Mouse (Mus musculus) frontal cortex, postnatal 10 days (tissue): ENCODE data around the gene Armh3.
"Not testable (repeated sequence)": the region's sequence is repeated elsewhere in the genome, so short reads cannot be mapped to it uniquely, and the experiment has no call there.

ENCODE experiments used
- DNase-seq, 2 experiments: peaks; one replicate each; pipeline ENCODE4 v3.0.0; 2022; ENCODE audit warnings: low spot score in 2 of 2, mixed read lengths in 1 of 2

The Armh3 gene

DNA sequence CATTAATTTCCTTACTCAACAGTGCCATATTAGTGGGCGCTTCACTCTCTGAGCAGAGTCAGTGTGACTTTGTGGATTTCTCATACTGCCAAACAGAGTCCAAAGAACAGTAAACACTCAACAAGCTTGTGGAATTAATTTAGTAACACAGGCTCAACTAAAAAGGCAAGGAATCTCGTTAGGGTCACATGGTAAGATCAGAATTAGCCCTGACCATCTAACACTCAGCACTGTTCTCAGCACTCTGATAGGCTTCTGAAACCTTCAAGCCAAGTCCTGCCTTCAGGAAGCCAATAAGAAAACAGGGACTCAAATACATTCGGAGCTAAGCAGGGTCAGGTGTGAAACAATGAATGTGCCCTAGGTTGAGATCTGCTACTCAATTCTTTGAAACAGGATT is 172.1 kb downstream of the Armh3 start:
- DNase-seq = no peak

DNA sequence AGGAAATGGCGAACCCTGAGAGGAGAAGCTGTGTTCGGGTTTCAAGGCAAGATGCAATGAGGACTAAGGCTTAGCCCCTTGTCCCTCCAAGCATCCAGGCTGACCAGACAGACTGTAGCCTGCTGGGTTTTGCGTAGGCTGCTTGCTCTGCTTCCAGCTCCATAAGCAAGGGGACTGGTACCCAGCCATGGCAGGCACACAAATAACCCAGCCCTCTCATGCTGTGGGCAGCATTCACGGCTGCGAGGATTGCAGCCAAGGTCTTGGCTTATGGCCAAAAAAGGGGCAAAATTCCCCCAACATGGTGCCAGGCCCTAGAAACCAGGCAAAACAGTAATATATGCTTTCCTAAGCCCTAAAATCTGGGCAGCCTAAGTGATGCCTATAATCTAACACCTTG is 176.5 kb downstream of the Armh3 start:
- DNase-seq = no peak

DNA sequence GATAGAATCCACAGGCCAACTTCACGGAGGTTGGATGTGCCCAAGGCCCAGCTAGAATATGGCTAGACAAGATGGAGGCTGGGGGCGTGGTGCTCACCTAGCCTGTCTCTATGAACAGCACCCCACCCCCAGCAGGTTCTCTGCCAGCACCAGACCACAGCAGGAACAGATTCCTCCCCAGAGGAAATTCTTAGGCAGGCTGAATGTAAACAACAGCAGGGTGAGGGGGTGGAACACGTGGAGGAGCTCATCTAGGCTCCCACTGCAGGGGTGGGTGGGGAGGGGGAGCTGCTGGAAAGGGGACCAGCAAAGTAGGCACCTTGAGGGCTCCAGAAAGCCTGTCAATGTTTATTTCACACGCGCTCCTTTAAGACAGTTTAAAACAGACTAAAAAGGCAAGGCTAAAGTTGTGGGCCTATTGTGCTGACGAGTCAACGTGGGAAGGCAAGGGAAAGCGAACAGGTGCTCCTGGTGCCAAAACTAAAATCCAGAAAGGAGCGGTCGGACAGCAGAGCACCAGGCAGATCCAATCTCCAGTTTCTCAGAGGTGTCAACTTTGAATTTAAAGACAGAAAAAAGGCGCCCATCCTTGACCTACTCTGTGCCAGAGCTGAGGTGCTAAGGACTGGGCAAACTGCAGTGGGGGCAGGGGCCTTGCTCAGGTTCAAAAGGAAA is 180.3 kb downstream of the Armh3 start:
- DNase-seq = no peak

DNA sequence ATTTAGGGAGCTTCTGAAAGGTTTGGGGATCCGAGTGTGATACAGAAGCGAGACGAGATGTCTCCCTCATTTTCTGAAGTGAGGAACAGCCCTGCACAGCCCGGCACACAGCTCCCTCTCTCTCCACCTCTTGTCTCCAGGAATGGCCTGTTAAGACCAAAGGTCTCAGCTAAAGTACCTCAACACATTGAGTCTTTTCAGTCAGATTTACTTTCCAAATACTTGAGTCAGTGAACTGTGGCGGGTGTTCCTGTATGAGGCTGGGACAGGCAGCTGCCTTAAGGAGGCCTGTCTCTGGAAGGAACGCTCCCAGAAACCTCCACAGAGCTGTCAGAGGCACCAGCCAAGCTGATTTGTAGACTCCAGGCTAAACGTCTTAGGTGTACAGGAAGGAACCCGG is 181.6 kb downstream of the Armh3 start:
- DNase-seq = no peak

DNA sequence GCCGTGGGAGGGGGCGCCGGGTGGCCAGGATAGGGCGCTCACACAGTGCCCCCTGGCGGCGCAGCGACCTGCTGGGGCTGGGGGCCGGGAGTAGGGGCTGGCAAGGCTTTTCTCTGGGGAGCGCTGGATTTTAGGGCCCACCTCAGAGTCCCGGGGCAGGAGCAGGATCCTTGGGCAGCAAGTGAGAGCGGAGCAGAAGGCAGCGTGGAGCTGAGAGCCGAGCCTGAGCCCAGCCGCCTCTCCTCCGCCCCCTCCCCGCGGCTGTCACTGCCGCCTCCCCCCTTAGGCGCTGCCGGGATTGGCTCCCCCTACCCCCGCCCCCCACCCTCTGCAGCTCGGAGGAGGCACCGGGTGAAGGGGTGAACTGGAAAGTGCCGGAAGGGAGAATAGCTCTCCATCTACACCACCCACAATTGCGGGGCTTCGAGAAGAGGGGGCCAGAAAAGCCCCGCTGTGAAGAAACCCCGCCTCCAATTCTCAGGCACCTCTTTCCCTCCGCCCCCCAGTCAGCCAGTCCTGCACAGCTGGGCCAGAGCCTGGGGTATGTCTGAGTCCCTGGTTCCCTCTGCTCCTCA is 182.4 kb downstream of the Armh3 start, which contains the start of gene Kcnip2:
Kcnip2 (minus strand) TSS at position 231 of the 575 bp plus-strand sequence.
- peak in 1 of 2 experiments; percentile 52 for DNase-seq

- no peak for DNase-seq
Measured at GRCm38 (mm10) chr19:45815170-45815569, 183.1 kb downstream of the Armh3 start.

DNA sequence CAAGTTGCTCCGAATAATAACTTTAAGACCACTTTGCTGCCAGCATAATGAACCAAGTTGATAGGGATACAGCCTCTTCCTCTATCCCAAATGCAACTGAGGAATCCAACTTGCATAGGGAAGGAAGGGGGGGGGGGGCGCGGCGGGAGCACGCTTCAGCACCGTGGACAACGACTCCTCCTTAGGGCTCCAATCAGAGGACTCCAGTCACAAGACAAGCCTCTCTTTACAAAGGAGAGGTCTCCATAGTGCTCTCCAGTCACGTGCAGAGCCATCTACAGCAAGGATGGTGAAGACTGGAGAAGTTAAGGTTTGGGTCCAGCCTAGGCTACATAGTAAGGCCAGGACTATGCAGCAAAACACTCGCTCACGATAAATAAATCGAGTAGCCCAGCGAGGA is 184.5 kb downstream of the Armh3 start:
- no peak for DNase-seq

DNA sequence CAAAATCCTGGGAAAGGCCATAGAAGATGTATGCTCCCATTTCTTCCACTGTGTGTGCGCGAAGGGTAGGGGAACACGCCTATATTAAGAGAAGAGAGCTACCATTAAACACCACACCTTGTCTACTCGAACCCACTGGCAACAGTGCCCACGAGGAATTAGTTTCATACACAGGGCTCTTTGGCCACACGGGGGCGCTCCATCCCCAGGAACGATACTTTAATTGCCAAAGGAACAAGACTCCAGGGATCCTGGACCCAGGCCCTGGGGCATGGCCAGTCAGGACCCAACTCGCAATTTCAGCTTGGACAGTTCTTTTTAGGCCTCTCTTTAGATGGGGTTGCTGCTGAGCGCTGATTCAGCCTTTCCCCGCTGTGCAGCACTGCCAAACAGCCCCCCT is 185.0 kb downstream of the Armh3 start:
- DNase-seq = peak; percentile 77 to 87

DNA sequence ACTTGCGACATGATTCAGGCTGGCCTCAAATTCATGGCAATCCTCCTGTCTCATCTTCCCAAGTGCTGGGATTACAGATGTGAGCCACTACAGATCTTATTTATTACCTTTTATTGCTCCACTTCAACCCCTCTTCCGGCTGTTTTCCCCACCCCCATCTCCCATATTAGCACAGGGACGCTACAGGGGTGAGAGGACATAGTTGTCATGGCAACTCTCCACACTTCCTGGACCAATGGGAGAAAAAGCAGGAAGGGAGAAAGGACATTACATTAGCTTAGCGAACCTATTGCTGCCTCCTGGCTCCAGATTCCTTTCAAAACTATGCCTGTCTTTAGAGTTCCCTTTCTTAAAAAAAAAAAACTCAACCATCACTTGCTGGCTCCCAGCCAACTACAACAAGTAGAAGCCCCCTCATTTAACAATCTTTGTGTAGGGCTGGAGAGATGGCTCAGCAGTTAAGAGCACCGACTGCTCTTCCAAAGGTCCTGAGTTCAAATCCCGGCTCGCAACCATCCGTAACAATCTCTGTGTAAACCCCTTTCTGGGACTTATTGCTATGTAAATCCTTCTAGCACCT is 185.5 kb downstream of the Armh3 start:
- no peak for DNase-seq

GRCm38 (mm10) chr19:45812115-45812514 is 186.2 kb downstream of the Armh3 start:
- peak in 1 of 2 experiments; percentile 34 for DNase-seq

DNA sequence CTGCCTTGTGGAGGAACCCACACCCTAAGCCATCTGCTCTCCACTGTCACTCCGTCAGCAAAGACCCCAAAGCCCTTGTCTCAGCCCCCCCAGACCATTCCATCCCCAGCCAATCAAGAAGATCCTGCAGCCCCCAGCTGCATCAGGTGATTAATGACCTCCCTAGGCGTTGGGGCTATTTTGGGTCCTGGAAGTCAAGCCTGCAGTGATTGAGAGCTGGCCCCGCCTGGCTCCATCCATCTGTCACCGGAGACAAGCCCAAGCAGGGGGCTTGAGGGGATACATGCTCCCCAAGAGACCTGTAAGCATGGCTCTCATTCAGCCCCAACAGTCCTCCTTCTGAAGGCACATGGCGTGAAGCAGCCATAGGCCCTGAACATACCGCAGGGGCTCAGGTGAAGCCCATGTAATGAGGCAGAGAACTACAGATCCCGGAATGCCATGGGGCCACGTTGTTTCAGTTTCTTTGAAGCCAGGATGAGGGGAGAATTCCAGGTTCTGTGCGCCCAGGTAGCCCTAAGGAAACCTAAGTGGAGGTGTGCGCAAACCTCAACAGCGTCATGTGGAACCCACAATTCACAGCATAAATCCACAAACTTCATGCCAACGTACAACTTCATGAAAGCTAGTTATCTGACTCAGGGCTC is 187.1 kb downstream of the Armh3 start:
- DNase-seq = no peak

- DNase-seq = no peak
Measured at GRCm38 (mm10) chr19:45807732-45808131, 190.6 kb downstream of the Armh3 start.

GRCm38 (mm10) chr19:45805817-45806216 is 192.5 kb downstream of the Armh3 start:
- not testable (repeated sequence) for DNase-seq

DNA sequence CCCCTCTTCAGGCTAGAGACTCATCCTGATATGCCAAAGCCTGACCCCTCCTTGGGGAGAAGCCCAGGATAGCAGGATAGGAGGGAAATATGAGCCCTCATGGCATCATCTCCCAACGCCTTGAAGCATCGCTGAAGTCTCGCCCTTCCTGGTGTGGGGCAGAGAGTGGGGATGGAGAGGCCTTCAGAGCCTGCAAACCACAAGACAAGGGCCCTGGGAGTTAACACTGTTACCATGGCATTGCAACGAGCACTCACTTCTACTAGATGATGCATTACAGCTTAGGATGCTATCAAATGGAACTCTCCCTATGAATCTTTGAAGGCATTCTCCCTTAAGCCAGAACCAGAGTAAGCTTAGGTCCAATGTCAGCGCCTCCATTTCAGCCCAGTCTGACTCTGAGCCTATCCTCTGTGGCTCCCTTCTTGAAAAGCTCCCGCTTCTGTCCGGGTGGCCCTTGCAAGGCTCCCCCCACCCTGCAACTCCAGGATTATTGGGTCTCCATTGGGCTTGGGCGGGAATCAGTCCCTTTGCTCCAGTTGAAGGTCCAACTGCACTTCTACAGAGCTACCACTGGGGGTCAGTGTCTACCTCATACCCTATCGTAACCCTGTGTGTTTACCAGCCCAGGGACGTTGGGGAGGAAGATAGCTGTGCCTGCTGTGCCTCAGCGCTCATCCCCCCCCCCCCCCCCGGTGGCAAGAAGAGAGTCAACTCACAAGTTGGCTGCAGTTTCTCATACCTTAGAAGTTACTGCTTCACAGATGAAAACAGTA is 193.5 kb downstream of the Armh3 start:
- DNase-seq = no peak

DNA sequence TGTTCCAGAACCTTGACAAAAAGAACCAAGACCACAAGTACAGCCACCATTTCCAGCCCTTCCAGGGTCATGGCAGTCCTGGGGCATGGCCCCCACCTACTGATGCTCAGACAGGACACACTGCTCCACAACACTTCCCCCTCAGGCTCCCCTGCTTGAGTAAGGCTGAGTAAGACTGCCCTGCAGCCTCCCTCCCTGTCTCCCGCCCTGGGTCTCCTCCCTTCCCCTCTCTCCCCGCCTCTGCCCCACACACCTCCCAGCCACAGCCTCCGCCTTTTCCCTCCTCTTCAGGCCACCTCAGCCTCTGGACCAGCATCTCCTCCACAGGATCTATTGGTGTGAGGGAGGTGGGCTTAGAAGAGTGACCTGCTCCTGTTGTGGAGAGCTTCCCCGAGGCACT is 194.9 kb downstream of the Armh3 start:
- DNase-seq = no peak

DNA sequence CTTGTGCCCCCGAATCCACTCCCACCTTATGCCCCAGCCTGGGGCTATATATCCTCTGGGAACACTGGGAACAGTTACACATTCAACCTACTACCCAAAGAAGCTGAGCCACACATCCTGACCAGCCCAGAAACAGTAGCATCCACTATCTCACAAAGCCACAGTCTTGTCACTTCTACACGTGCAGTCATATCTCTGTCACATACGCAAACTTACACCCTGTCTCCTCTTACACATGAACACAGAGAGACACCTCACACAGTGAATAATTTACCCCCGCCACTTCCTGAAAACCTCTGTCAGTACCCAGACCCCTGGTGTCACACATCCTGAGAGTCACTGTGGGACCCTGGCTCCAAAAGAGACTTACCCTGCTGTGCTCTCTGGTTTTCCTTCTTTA is 195.6 kb downstream of the Armh3 start:
- DNase-seq = no peak

- no peak for DNase-seq
Measured at GRCm38 (mm10) chr19:45796879-45797278, 201.4 kb downstream of the Armh3 start.

DNA sequence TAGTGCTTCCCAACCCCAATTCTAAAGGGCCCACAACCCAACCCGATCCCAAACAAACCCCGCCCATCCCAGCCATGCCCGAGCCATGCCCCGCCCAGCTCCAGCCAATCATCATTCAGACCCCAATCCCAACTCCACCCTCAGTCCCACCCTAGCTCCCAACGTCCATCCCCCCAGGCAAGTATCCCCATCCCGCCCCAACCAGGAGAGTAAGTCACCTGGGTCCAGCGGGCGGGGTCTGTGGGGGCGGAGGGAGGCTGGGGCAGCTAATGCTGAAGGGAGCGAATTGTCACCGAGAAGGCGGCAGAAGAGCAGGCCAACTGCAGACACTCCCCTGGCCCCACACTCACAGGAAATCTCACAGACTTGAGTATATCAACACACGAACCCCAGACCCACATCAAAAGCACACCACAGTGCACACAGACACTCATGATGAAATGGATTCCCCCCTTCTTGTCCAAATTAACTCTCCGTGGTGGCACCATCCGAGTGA is 202.2 kb downstream of the Armh3 start:
- DNase-seq = no peak

- no peak for DNase-seq
Measured at GRCm38 (mm10) chr19:45795406-45795944, 202.8 kb downstream of the Armh3 start.

- DNase-seq = no peak
Measured at GRCm38 (mm10) chr19:45794718-45795117, 203.6 kb downstream of the Armh3 start.

GRCm38 (mm10) chr19:45792404-45792803 is 205.9 kb downstream of the Armh3 start:
- DNase-seq = no peak
